Comparison of ENCODE assay signal across 7 mouse cellular contexts in genomic region chr1:105990138-105990821, GRCm38 (mm10). TPM values are rescaled to one million over a fixed set of nuclear protein-coding genes. Genes with fewer than 3 reads are reported as not detected.
DNase-seq lines count a peak whose midpoint lies in the region; ATAC-seq lines count a peak whose summit lies in the region.

Zcchc2 (plus strand) TSS chr1:105990406.

- H3K9me3 ChIP-seq in embryonic facial prominence, embryonic 11.5 days (replicated peaks; ENCODE audit: control insufficient read depth, low read length): no peaks in the 10 kb centered on the region
- H3K9me3 ChIP-seq in limb, embryonic 10.5 days (replicated peaks): no peaks in the 10 kb centered on the region
- H3K9me3 ChIP-seq in midbrain, embryonic 13.5 days: no peaks in the 10 kb centered on the region

- peak within 1 kb of the TSS; percentile 85 for H3K27ac ChIP-seq in embryonic facial prominence, embryonic 11.5 days (replicated peaks; ENCODE audit: low read depth, low read length)
- peak within 1 kb of the TSS; percentile 92 for H3K27ac ChIP-seq in limb, embryonic 10.5 days
- H3K27ac ChIP-seq in midbrain, embryonic 13.5 days: peak within 1 kb of the TSS; percentile 96

- peaks cover 5% of the 10 kb centered on the region; the same call in 1 of the 2 replicates for H3K4me1 ChIP-seq in embryonic facial prominence, embryonic 11.5 days (ENCODE audit: control insufficient read depth, insufficient read depth, low read length)
- H3K4me1 ChIP-seq in limb, embryonic 10.5 days: peaks cover 45% of the 10 kb centered on the region
- H3K4me1 ChIP-seq in midbrain, embryonic 13.5 days (replicated peaks): peaks cover 32% of the 10 kb centered on the region

- peak within 1 kb of the TSS; percentile 81 for H3K9ac ChIP-seq in embryonic facial prominence, embryonic 11.5 days (replicated peaks; ENCODE audit: low read length)
- peak within 1 kb of the TSS; percentile 87 for H3K9ac ChIP-seq in midbrain, embryonic 13.5 days (replicated peaks)

- H3K36me3 ChIP-seq in embryonic facial prominence, embryonic 11.5 days (replicated peaks; ENCODE audit: control insufficient read depth, insufficient read depth, low read depth, low read length): no peaks in the 10 kb centered on the region
- no peaks in the 10 kb centered on the region for H3K36me3 ChIP-seq in limb, embryonic 10.5 days
- H3K36me3 ChIP-seq in midbrain, embryonic 13.5 days: no peaks in the 10 kb centered on the region

- H3K27me3 ChIP-seq in embryonic facial prominence, embryonic 11.5 days (ENCODE audit: control insufficient read depth, insufficient read depth, low read length): no peaks in the 10 kb centered on the region
- H3K27me3 ChIP-seq in limb, embryonic 10.5 days (ENCODE audit: low read depth, poor library complexity, severe bottlenecking): peaks cover 9% of the 10 kb centered on the region; the same call in 1 of the 2 replicates
- no peaks in the 10 kb centered on the region for H3K27me3 ChIP-seq in midbrain, embryonic 13.5 days

- WGBS in embryonic facial prominence, embryonic 11.5 days: under 1% methylated on average over 66 of the region's 83 CpGs
- WGBS in limb, embryonic 10.5 days: under 1% methylated on average over 57 of the region's 83 CpGs
- 0% methylated on average over 53 of the region's 83 CpGs for WGBS in midbrain, embryonic 13.5 days

- H3K4me2 ChIP-seq in embryonic facial prominence, embryonic 11.5 days (ENCODE audit: low read depth, low read length): peak within 1 kb of the TSS; percentile 97
- peak within 1 kb of the TSS; percentile 98 for H3K4me2 ChIP-seq in midbrain, embryonic 13.5 days (replicated peaks)

- peak; percentile 94 for ATAC-seq in embryonic facial prominence, embryonic 11.5 days (replicated peaks; ENCODE audit: insufficient number of reproducible peaks, low FRiP score, low TSS enrichment, low read depth)
- peak; percentile 75 for ATAC-seq in granulocyte monocyte progenitor cell, adult 5-6 weeks (replicated peaks; ENCODE audit: poor library complexity, severe bottlenecking)
- peak; percentile 96 for ATAC-seq in midbrain, embryonic 13.5 days

- peak; percentile 100 for DNase-seq in adrenal gland, postnatal 14 days
- DNase-seq in embryonic facial prominence, embryonic 11.5 days (ENCODE audit: low spot score): peak; percentile 99
- DNase-seq in kidney, adult 11 months: peak; percentile 98
- peak; percentile 97 for DNase-seq in limb, embryonic 10.5 days (ENCODE audit: low spot score)
- DNase-seq in spleen, adult 12 weeks (ENCODE audit: low spot score): peak; percentile 98

- peak within 1 kb of the TSS; percentile 62 for H3K4me3 ChIP-seq in embryonic facial prominence, embryonic 11.5 days (ENCODE audit: low read depth, low read length)
- peak within 1 kb of the TSS; percentile 85 for H3K4me3 ChIP-seq in limb, embryonic 10.5 days
- H3K4me3 ChIP-seq in midbrain, embryonic 13.5 days (replicated peaks): peak within 1 kb of the TSS; percentile 90

RNA-seq across cellular contexts. Expression of gene Zcchc2, which starts in this region (rescaled TPM):
- 17.5 and 19.0 TPM in 2 replicates for total RNA-seq in adrenal gland, postnatal 14 days (2021)
- 1.9 and 2.8 TPM in 2 replicates for polyA plus RNA-seq in embryonic facial prominence, embryonic 11.5 days (2014; fragmentation: Nextera tagmentation; extraction: Ambion mirVana)
- 14.8 and 18.7 TPM in 2 replicates for total RNA-seq in granulocyte monocyte progenitor cell, adult 5-6 weeks (2014; fragmentation: Nextera tagmentation)
- 13.7 and 15.9 TPM in 2 replicates for total RNA-seq in granulocyte monocyte progenitor cell, adult 5-6 weeks (2017)
- polyA plus RNA-seq in limb, embryonic 10.5 days (2016; fragmentation: Nextera tagmentation; extraction: Ambion mirVana): 1.4 TPM in 2 replicates
- polyA plus RNA-seq in midbrain, embryonic 13.5 days (2015; fragmentation: Nextera tagmentation; extraction: Ambion mirVana): 2.1 and 2.2 TPM in 2 replicates

Comparison
In these comparisons a context has a peak if more than half of its experiments do, and no peak if none do; other contexts are left out.
1. Peak in every context shown above with its lines: DNase-seq, ATAC-seq, H3K4me3 ChIP-seq and H3K27ac ChIP-seq.